Mouse (Mus musculus): ENCODE measurements at regions not wholly inside any gene's neighbourhood (a gene's known extent, or its start where the extent isn't known, plus 50 kb on each side); places are given as distances from the start of the nearest gene placed in this dataset.

DNA sequence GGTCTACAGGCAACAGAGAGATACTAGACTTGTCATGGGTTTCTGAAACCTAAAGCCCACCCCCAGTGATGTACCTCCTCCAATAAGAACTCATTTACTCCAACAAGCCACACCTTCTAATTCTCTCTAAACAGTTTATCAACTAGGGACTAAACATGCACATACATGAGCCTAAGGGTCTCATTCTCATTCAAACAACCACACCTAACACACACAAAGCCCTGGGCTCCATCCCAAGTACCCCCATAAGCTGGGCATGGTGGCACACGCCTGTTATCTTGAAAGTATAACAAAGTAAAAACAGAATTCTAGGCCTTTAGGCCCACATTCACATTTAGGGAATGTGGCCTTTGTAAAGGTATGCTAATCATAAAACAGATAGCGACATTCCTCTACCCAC, 137.9 kb downstream of the Rplp1 start:
- TF ChIP-seq CTCF (IDR thresholded peaks at IDR 0.05; ENCODE audit: low read depth, low read length): no peak
- TF ChIP-seq POLR2A (IDR thresholded peaks at IDR 0.05; ENCODE audit: insufficient read depth, low read length): no peak
